Mouse (Mus musculus) small intestine, adult 2 months (tissue): ENCODE results near the gene Borcs5.

ENCODE experiments used
- CTCF ChIP-seq: fragments of 200-500 bp; IDR thresholded peaks from 2 replicates; pipeline ENCODE4 v1.5.1; 2012; ENCODE audit warnings: low read depth, mild to moderate bottlenecking, control low read depth, inconsistent platforms, low read length, moderate library complexity, mixed read lengths; ENCODE audit not compliant: insufficient replicate concordance, insufficient read length; ENCODE audit errors: extremely low read depth
- POLR2A ChIP-seq: fragments of 200-500 bp; IDR thresholded peaks from 2 replicates; pipeline ENCODE4 v1.6.1; 2012; ENCODE audit warnings: low read depth, mild to moderate bottlenecking, control low read depth, inconsistent platforms, low read length, moderate library complexity

DNA sequence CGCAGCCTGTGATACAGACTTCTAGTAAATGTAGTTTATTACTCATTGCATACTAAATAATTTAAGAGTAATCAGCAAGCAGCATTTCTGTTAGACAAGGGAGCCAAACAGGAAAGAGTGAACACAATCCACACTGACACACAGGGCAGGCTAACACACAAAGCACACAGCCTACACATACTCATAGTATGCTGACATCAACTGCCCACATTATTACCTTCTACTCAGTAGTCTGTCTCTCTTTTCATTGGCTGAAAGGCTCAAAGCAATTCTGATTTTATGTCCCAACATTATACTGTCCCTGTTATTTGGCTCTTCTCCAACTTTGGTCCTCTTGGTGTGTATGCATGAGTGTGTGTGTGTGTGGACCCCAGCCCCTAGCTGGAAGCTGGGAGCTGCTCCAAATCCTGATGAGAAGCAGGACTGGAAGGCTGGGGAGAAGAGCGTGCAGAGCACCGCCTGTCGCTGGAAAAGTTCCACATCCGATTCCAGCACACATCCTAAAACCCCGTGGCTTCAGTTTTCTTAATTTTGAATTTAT lies 82.5 kb downstream of the Borcs5 start:
- TF ChIP-seq POLR2A (no peak), CTCF (no peak)
